Mouse (Mus musculus) kidney, adult 2 months (tissue): ENCODE results near the gene Ubxn7.

Experiments
- CTCF ChIP-seq: fragments of 200-500 bp; conservative IDR thresholded peaks from 2 replicates; pipeline ENCODE4 v1.5.1; 2011; ENCODE audit warnings: low read depth, mild to moderate bottlenecking, control low read depth, low read length, moderate library complexity, mixed read lengths; ENCODE audit not compliant: insufficient read depth, insufficient read length
- POLR2A ChIP-seq: fragments of 200-500 bp; IDR thresholded peaks from one replicate; pipeline ENCODE4 v1.6.1; 2011; ENCODE audit warnings: low read depth, low read length, control low read depth

DNA sequence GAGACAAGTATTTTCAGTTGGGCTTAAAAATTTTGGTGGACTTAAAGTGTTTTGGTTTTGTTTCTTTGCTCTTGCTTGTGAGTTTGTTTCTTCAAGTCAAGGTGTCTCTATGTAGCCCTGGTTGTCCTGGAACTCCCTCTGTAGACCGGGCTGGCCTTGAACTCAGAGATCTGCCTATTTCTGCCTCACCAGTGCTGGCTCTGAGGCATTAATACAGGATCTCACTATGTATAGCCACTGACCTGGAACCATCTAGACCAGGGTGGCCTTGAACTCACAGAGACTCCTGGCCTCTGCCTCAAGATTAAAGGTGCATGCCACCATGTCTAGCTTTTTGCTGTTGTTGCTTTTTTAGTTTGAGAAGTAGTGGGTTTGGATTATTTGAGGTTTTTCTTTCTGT is 99.9 kb downstream of the Ubxn7 start:
- TF ChIP-seq CTCF, result no peak
- TF ChIP-seq POLR2A, result no peak
